Mouse (Mus musculus) adrenal gland, postnatal 36 days (tissue): ENCODE results near the gene Ddi2. TPM values are rescaled to one million over a fixed set of nuclear protein-coding genes. Genes with fewer than 3 reads are reported as not detected.

Experiments used
- total RNA-seq, 2 experiments: library from RNA; stranded (reverse); gene quantifications; 2 replicates each; pipeline ENCODE4 v1.2.3; 2021

The Ddi2 gene
- total RNA-seq, 2 experiments from 2014 or later, result 56.6 to 58.9 TPM

Other genes starting within 250 kb of the Ddi2 start
- 10 to 100 TPM; 49.9 to 58.3 TPM for gene Spen, start 184.8 kb downstream of the Ddi2 start, total RNA-seq
- 10 to 100 TPM in 1 of 2 experiments, 1 to 10 TPM in 1; 9.5 to 12.9 TPM for gene Fblim1, start 117.3 kb downstream of the Ddi2 start, total RNA-seq
- 1 to 10 TPM in 1 of 2 experiments, under 1 TPM in 1; 0.79 to 1.3 TPM for gene Tmem82, start 104.8 kb downstream of the Ddi2 start, total RNA-seq
- 1 to 10 TPM; 3.0 to 7.0 TPM for gene Slc25a34, start 99.6 kb downstream of the Ddi2 start, total RNA-seq
- 10 to 100 TPM; 46.0 to 65.8 TPM for gene Plekhm2, start 58.5 kb downstream of the Ddi2 start, total RNA-seq
- gene Rsc1a1, start 37.8 kb downstream of the Ddi2 start, total RNA-seq, result 1 to 10 TPM in 1 of 2 experiments, not detected in 1; 2.4 TPM
- 10 to 100 TPM; 35.7 to 41.3 TPM for gene Agmat, start 23.3 kb upstream of the Ddi2 start, total RNA-seq
- 10 to 100 TPM; 23.6 to 26.0 TPM for gene Dnajc16, start 67.5 kb upstream of the Ddi2 start, total RNA-seq
- gene Casp9, start 70.2 kb upstream of the Ddi2 start, total RNA-seq, result 10 to 100 TPM; 16.8 to 24.3 TPM
- not detected for gene Cela2a, start 102.7 kb upstream of the Ddi2 start, total RNA-seq
- not detected for gene Ctrc, start 122.9 kb upstream of the Ddi2 start, total RNA-seq
- gene Efhd2, start 151.5 kb upstream of the Ddi2 start, total RNA-seq, result 10 to 100 TPM; 23.1 to 29.1 TPM